Mouse (Mus musculus) MEL (cell line): ENCODE measurements at regions not wholly inside any gene's neighbourhood (a gene's known extent, or its start where the extent isn't known, plus 50 kb on each side); places are given as distances from the start of the nearest gene placed in this dataset.

Experiments
- DNase-seq: peaks from one replicate; pipeline ENCODE4 v3.0.0; 2011; ENCODE audit warnings: low read depth, low spot score
- H3K27ac ChIP-seq: 2 replicates; pipeline ENCODE4 v1.5.1; 2012; ENCODE audit warnings: low read depth, mild to moderate bottlenecking, control low read depth, low read length, moderate library complexity; ENCODE audit not compliant: control insufficient read depth
- H3K27me3 ChIP-seq, 2 experiments: fragments of 150-350 bp in 1 of 2; sonication (generic) in 1 of 2; 2 replicates each; pipeline ENCODE4 v1.6.1; 2012; ENCODE audit warnings: low read length in 2 of 2, mild to moderate bottlenecking in 2 of 2, improper control_type of control experiment in 1 of 2, moderate library complexity in 1 of 2; ENCODE audit not compliant: insufficient read depth in 2 of 2, control insufficient read depth in 1 of 2
- H3K36me3 ChIP-seq, 2 experiments: 2 replicates each; pipeline ENCODE4 v1.6.1; 2012 to 2014; ENCODE audit warnings: low read length in 2 of 2, improper control_type of control experiment in 1 of 2, inconsistent platforms in 1 of 2, mild to moderate bottlenecking in 1 of 2; ENCODE audit not compliant: insufficient read depth in 2 of 2, control insufficient read depth in 1 of 2
- H3K4me1 ChIP-seq, 2 experiments: fragments of 150-350 bp in 1 of 2; sonication (generic) in 1 of 2; 2 replicates each; pipeline ENCODE4 v1.6.1; 2012; ENCODE audit warnings: low read length in 2 of 2, improper control_type of control experiment in 1 of 2, mild to moderate bottlenecking in 1 of 2; ENCODE audit not compliant: insufficient read depth in 2 of 2, control insufficient read depth in 1 of 2
- H3K4me3 ChIP-seq, 2 experiments: fragments of 150-350 bp in 1 of 2; sonication (generic) in 1 of 2; 2 replicates each; pipeline ENCODE4 v1.5.1; 2012; ENCODE audit warnings: low read depth in 2 of 2, low read length in 2 of 2, mild to moderate bottlenecking in 2 of 2, moderate library complexity in 2 of 2, control low read depth in 1 of 2, improper control_type of control experiment in 1 of 2; ENCODE audit not compliant: control insufficient read depth in 1 of 2, insufficient read depth in 1 of 2
- H3K79me2 ChIP-seq: 2 replicates; pipeline ENCODE4 v1.6.1; 2012; ENCODE audit warnings: mild to moderate bottlenecking, low read length, moderate library complexity; ENCODE audit not compliant: control insufficient read depth, poor library complexity, insufficient read depth
- H3K9ac ChIP-seq: 2 replicates; pipeline ENCODE4 v1.6.1; 2012; ENCODE audit warnings: low read depth, mild to moderate bottlenecking, control low read depth, low read length, moderate library complexity; ENCODE audit not compliant: control insufficient read depth, poor library complexity, severe bottlenecking
- H3K9me3 ChIP-seq: fragments of 150-350 bp; sonication (generic); replicated peaks from 2 replicates; pipeline ENCODE4 v1.6.1; 2012; ENCODE audit warnings: mild to moderate bottlenecking, low read length, improper control_type of control experiment, moderate library complexity; ENCODE audit not compliant: insufficient read depth
- BHLHE40 ChIP-seq: IDR thresholded peaks from 2 replicates; pipeline ENCODE4 v1.6.1; 2012; ENCODE audit warnings: low read depth, mild to moderate bottlenecking, inconsistent platforms, low read length, improper control_type of control experiment, borderline replicate concordance
- CHD2 ChIP-seq: IDR thresholded peaks from 2 replicates; pipeline ENCODE4 v1.6.1; 2011; ENCODE audit warnings: low read length, improper control_type of control experiment
- CTCF ChIP-seq, 3 experiments: IDR thresholded peaks in 2 of 3; conservative IDR thresholded peaks in 1 of 3; 2 replicates each; pipeline ENCODE4 v1.5.1; 2011 to 2012; ENCODE audit warnings: low read length in 3 of 3, low read depth in 2 of 3, mild to moderate bottlenecking in 2 of 3, improper control_type of control experiment in 1 of 3, inconsistent platforms in 1 of 3, mixed read lengths in 1 of 3, moderate library complexity in 1 of 3; ENCODE audit not compliant: control insufficient read depth in 1 of 3, insufficient read depth in 1 of 3, poor library complexity in 1 of 3, severe bottlenecking in 1 of 3
- E2F4 ChIP-seq: IDR thresholded peaks from 2 replicates; pipeline ENCODE4 v1.6.1; 2011; ENCODE audit warnings: low read depth, low read length, improper control_type of control experiment, borderline replicate concordance
- ELF1 ChIP-seq: IDR thresholded peaks from 2 replicates; pipeline ENCODE4 v1.6.1; 2014; ENCODE audit warnings: low read depth, mild to moderate bottlenecking, inconsistent platforms, low read length, improper control_type of control experiment, moderate library complexity
- EP300 ChIP-seq, 2 experiments: IDR thresholded peaks; 2 replicates each; pipeline ENCODE4 v1.6.1; 2011; ENCODE audit warnings: improper control_type of control experiment in 2 of 2, low read length in 2 of 2, low read depth in 1 of 2, mild to moderate bottlenecking in 1 of 2
- GATA1 ChIP-seq: IDR thresholded peaks from 2 replicates; pipeline ENCODE4 v1.6.1; 2011; ENCODE audit warnings: low read depth, low read length, improper control_type of control experiment
- HCFC1 ChIP-seq: IDR thresholded peaks from 2 replicates; pipeline ENCODE4 v1.6.1; 2012; ENCODE audit warnings: low read depth, mild to moderate bottlenecking, inconsistent platforms, low read length, improper control_type of control experiment, moderate library complexity
- MAFK ChIP-seq: IDR thresholded peaks from 2 replicates; pipeline ENCODE4 v1.6.1; 2011; ENCODE audit warnings: low read depth, mild to moderate bottlenecking, low read length, improper control_type of control experiment, borderline replicate concordance
- NELFE ChIP-seq: IDR thresholded peaks from 2 replicates; pipeline ENCODE4 v1.6.1; 2011; ENCODE audit warnings: low read depth, low read length, improper control_type of control experiment
- POLR2A ChIP-seq, 2 experiments: IDR thresholded peaks; 2 replicates each; pipeline ENCODE4 v1.6.1; 2011 to 2012; ENCODE audit warnings: low read length in 2 of 2, mild to moderate bottlenecking in 2 of 2, control low read depth in 1 of 2, improper control_type of control experiment in 1 of 2, low read depth in 1 of 2, moderate library complexity in 1 of 2; ENCODE audit not compliant: control insufficient read depth in 1 of 2, insufficient read depth in 1 of 2, poor library complexity in 1 of 2
- POLR2AphosphoS5 ChIP-seq: IDR thresholded peaks from 2 replicates; pipeline ENCODE4 v1.6.1; 2012; ENCODE audit warnings: low read depth, borderline replicate concordance, mild to moderate bottlenecking, inconsistent platforms, low read length, moderate library complexity, mixed read lengths
- RCOR1 ChIP-seq: IDR thresholded peaks from 2 replicates; pipeline ENCODE4 v1.6.1; 2012; ENCODE audit warnings: low read depth, mild to moderate bottlenecking, inconsistent platforms, low read length, improper control_type of control experiment
- SMC3 ChIP-seq: IDR thresholded peaks from 2 replicates; pipeline ENCODE4 v1.6.1; 2011; ENCODE audit warnings: low read depth, low read length, improper control_type of control experiment
- TAL1 ChIP-seq: IDR thresholded peaks from 2 replicates; pipeline ENCODE4 v1.6.1; 2012; ENCODE audit warnings: mild to moderate bottlenecking, inconsistent platforms, low read length, moderate library complexity, mixed read lengths
- TCF12 ChIP-seq: IDR thresholded peaks from 2 replicates; pipeline ENCODE4 v1.6.1; 2014; ENCODE audit warnings: low read depth, mild to moderate bottlenecking, inconsistent platforms, low read length, improper control_type of control experiment, moderate library complexity
- UBTF ChIP-seq: IDR thresholded peaks from 2 replicates; pipeline ENCODE4 v1.6.1; 2012; ENCODE audit warnings: low read depth, mild to moderate bottlenecking, inconsistent platforms, low read length, improper control_type of control experiment, moderate library complexity, borderline replicate concordance; ENCODE audit not compliant: insufficient read depth
- ZKSCAN1 ChIP-seq: IDR thresholded peaks from 2 replicates; pipeline ENCODE4 v1.6.1; 2012; ENCODE audit warnings: low read depth, mild to moderate bottlenecking, inconsistent platforms, low read length, improper control_type of control experiment, moderate library complexity
- ZMIZ1 ChIP-seq: IDR thresholded peaks from 2 replicates; pipeline ENCODE4 v1.6.1; 2012; ENCODE audit warnings: low read depth, mild to moderate bottlenecking, inconsistent platforms, low read length, improper control_type of control experiment, moderate library complexity

GRCm38 (mm10) chr12:12810943-12811342 is 130.8 kb downstream of the Mycn start:
- H3K4me1 ChIP-seq = no peaks in the 10 kb centered on the region
- H3K36me3 ChIP-seq = no peaks in the 10 kb centered on the region
- H3K9ac ChIP-seq = no peak overlapping the region
- no peak for TF ChIP-seq TCF12
- no peak for TF ChIP-seq ELF1
- TF ChIP-seq CTCF (IDR thresholded peaks at IDR 0.05 in 2 of 3, conservative IDR thresholded peaks at IDR 0.05 in 1 of 3; ENCODE audit: control insufficient read depth in 1 of 3, insufficient read depth in 1 of 3, low read depth in 2 of 3, low read length in 3 of 3, poor library complexity in 1 of 3, severe bottlenecking in 1 of 3) = no peak
- TF ChIP-seq ZKSCAN1 = no peak
- TF ChIP-seq, all 39 proteins: peak for 0
- Histone ChIP-seq H3K4me3 (no peak overlapping the region), H3K27me3 (no peaks in the 10 kb centered on the region), H3K9me3 (no peaks in the 10 kb centered on the region), H3K79me2 (no peaks in the 10 kb centered on the region), H3K27ac (no peak overlapping the region)
- DNase-seq = no peak

- H3K4me1 ChIP-seq = no peaks in the 10 kb centered on the region
- no peaks in the 10 kb centered on the region for H3K9me3 ChIP-seq
- TF ChIP-seq MAFK = no peak
- TF ChIP-seq RCOR1 = no peak
- no peaks in the 10 kb centered on the region for H3K79me2 ChIP-seq
- DNase-seq = no peak
- no peaks in the 10 kb centered on the region for H3K36me3 ChIP-seq
- no peak overlapping the region for H3K27ac ChIP-seq
- no peaks in the 10 kb centered on the region for H3K27me3 ChIP-seq
- H3K4me3 ChIP-seq = no peak overlapping the region
- H3K9ac ChIP-seq = no peak overlapping the region
Observed at GRCm38 (mm10) chr12:12810159-12810885, 131.4 kb downstream of the Mycn start.

GRCm38 (mm10) chr12:12808120-12808519 is 133.6 kb downstream of the Mycn start:
- Histone ChIP-seq H3K9me3 (no peaks in the 10 kb centered on the region), H3K36me3 (no peaks in the 10 kb centered on the region), H3K79me2 (no peaks in the 10 kb centered on the region), H3K9ac (no peak overlapping the region), H3K4me3 (no peak overlapping the region), H3K27ac (no peak overlapping the region), H3K4me1 (no peaks in the 10 kb centered on the region), H3K27me3 (no peaks in the 10 kb centered on the region)
- TF ChIP-seq NELFE = no peak
- TF ChIP-seq E2F4 = no peak
- no peak for TF ChIP-seq CHD2
- TF ChIP-seq EP300 (IDR thresholded peaks at IDR 0.05; ENCODE audit: low read depth in 1 of 2, low read length in 2 of 2) = no peak
- TF ChIP-seq TCF12 = no peak
- TF ChIP-seq POLR2A (IDR thresholded peaks at IDR 0.05; ENCODE audit: control insufficient read depth in 1 of 2, insufficient read depth in 1 of 2, low read depth in 1 of 2, low read length in 2 of 2, poor library complexity in 1 of 2) = no peak
- TF ChIP-seq HCFC1 = no peak
- TF ChIP-seq GATA1 = no peak
- TF ChIP-seq BHLHE40 = no peak
- no peak for TF ChIP-seq ZMIZ1
- TF ChIP-seq TAL1 = no peak
- TF ChIP-seq ZKSCAN1 = no peak
- no peak for TF ChIP-seq UBTF
- TF ChIP-seq POLR2AphosphoS5 = no peak
- TF ChIP-seq SMC3 = no peak
- no peak for DNase-seq
